Mouse (Mus musculus): ENCODE measurements around the gene Tcf3.

DNA sequence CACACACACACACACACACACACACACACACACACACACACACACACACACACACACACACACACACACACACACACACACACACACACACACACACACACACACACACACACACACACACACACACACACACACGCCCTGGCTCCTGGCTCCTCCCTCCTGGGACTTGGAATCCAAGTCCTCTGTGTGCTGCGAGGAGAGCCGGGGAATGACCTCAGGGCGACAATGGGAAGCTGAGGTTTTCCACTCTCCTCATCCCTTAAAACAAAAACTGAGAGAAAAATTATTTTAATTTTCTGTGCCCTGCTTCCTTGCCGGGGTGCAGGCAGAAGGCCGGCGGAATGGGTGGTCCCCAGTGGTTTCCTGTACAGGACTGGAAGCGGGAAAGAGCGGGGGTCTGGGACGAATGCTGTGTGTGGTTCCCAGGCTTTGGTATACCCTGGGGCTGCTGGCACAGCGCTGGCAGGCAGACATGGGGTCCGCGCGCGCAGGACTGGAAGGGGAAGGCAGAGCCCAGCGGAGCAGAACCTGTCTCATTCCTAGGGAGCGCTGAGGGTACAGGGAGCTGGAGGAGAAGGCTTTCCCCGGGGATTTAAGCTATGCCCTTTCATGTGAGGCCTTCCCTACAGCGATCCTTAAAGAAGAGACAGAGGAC lies 31.1 kb upstream of the Tcf3 start:
- TF ChIP-seq USF1 (IDR thresholded peaks at IDR 0.05; ENCODE audit: low read depth) = no peak
- TF ChIP-seq POLR2AphosphoS2 (IDR thresholded peaks at IDR 0.05; ENCODE audit: insufficient read length, low read depth) = no peak
- no peak for TF ChIP-seq TCF12 (IDR thresholded peaks at IDR 0.05; ENCODE audit: insufficient read depth, poor library complexity, severe bottlenecking)
- no peak for TF ChIP-seq E2F4 (IDR thresholded peaks at IDR 0.05; ENCODE audit: insufficient read depth)
- TF ChIP-seq SRF (IDR thresholded peaks at IDR 0.05; ENCODE audit: control insufficient read depth, insufficient read length, low read depth) = no peak
